Mouse (Mus musculus) heart, embryonic 16.5 days (tissue): ENCODE results near the gene Glo1. TPM values are rescaled to one million over a fixed set of nuclear protein-coding genes. Genes with fewer than 3 reads are reported as not detected.
A peak's percentile ranks its signal among the peaks of the same experiment; 100 is the strongest.

Experiments
- ATAC-seq: fragments of 200-750 bp; cut with Nextera tagmentation; replicated peaks from 2 replicates; pipeline ENCODE4 v1.8.0; 2017; ENCODE audit warnings: moderate number of reproducible peaks; ENCODE audit not compliant: insufficient read depth, low FRiP score; ENCODE audit errors: extremely low read depth
- H3K27ac ChIP-seq: fragments of 300-500 bp; sonication (generic); 2 replicates; pipeline ENCODE4 v1.5.1; 2014; ENCODE audit warnings: mild to moderate bottlenecking, low read length, control low read depth, moderate library complexity
- H3K27me3 ChIP-seq: fragments of 300-500 bp; sonication (generic); 2 replicates; pipeline ENCODE4 v1.6.1; 2014; ENCODE audit warnings: low read length, mixed read lengths; ENCODE audit not compliant: control insufficient read depth, insufficient read depth
- H3K36me3 ChIP-seq: fragments of 300-500 bp; sonication (generic); 2 replicates; pipeline ENCODE4 v1.6.1; 2014; ENCODE audit not compliant: control insufficient read depth, insufficient read depth
- H3K4me1 ChIP-seq: fragments of 300-500 bp; sonication (generic); 2 replicates; pipeline ENCODE4 v1.6.1; 2014; ENCODE audit warnings: low read length, mixed read lengths; ENCODE audit not compliant: control insufficient read depth, insufficient read depth
- H3K4me2 ChIP-seq: fragments of 300-500 bp; sonication (generic); 2 replicates; pipeline ENCODE4 v1.6.1; 2014; ENCODE audit warnings: low read depth, mild to moderate bottlenecking, control low read depth, low read length
- H3K4me3 ChIP-seq: fragments of 300-500 bp; sonication (generic); 2 replicates; pipeline ENCODE4 v1.5.1; 2014; ENCODE audit warnings: mild to moderate bottlenecking, control low read depth, low read length
- H3K9ac ChIP-seq: fragments of 300-500 bp; sonication (generic); 2 replicates; pipeline ENCODE4 v1.6.1; 2014; ENCODE audit warnings: low read length, control low read depth
- H3K9me3 ChIP-seq: fragments of 300-500 bp; sonication (generic); replicated peaks from 2 replicates; pipeline ENCODE4 v1.6.1; 2016; ENCODE audit warnings: low read length; ENCODE audit not compliant: control insufficient read depth
- WGBS: fragments of 180-500 bp; shearing (Covaris S2); extraction: QIAGEN DNeasy Blood & Tissue Kit; methylation state at CpG from one replicate; pipeline ENCODE4 v1.1.7; 2014; 5-methylcytosine and 5-hydroxymethylcytosine counted together
- polyA plus RNA-seq: library from polyadenylated mRNA; unstranded; fragments of >200 nt; fragmentation: Nextera tagmentation; extraction: Ambion mirVana; gene quantifications from 2 replicates; pipeline ENCODE4 v1.2.1, GENCODE M21; 2015

Gene Glo1
- polyA plus RNA-seq, 1 experiment from 2014 or later, result 198 TPM

DNA sequence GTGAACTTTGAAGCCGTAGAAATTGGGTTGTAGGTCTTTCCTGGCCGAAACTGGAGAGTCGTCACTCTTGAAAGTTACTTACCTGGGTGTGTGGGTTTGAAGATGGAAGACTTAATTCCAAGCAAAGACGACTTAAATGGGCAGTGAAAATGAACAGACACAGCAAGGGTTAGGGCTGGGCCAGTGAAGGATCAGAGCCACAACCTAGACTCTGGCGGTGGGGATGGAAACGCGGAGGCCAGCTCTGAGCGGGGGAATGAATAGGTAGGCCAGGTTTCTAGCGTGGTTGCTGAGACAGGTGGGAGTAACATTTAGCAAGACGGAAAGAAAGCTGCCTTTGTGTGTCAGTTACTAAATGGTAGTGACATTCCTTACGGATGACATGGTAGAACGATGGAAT lies 49.7 kb downstream of the Glo1 start:
- H3K9ac ChIP-seq, result peak overlapping the region; percentile 80
- H3K4me3 ChIP-seq, result peak overlapping the region; percentile 86
- no peaks in the 10 kb centered on the region for H3K9me3 ChIP-seq
- H3K27ac ChIP-seq, result no peak overlapping the region; the same call in 1 of the 2 replicates
- ATAC-seq, result no peak
- H3K4me2 ChIP-seq, result peak overlapping the region; percentile 86
- peaks cover 19% of the 10 kb centered on the region for H3K4me1 ChIP-seq
- 55% methylated on average over 12 of the region's 12 CpGs for WGBS
- no peaks in the 10 kb centered on the region for H3K36me3 ChIP-seq
- H3K27me3 ChIP-seq, result no peaks in the 10 kb centered on the region

DNA sequence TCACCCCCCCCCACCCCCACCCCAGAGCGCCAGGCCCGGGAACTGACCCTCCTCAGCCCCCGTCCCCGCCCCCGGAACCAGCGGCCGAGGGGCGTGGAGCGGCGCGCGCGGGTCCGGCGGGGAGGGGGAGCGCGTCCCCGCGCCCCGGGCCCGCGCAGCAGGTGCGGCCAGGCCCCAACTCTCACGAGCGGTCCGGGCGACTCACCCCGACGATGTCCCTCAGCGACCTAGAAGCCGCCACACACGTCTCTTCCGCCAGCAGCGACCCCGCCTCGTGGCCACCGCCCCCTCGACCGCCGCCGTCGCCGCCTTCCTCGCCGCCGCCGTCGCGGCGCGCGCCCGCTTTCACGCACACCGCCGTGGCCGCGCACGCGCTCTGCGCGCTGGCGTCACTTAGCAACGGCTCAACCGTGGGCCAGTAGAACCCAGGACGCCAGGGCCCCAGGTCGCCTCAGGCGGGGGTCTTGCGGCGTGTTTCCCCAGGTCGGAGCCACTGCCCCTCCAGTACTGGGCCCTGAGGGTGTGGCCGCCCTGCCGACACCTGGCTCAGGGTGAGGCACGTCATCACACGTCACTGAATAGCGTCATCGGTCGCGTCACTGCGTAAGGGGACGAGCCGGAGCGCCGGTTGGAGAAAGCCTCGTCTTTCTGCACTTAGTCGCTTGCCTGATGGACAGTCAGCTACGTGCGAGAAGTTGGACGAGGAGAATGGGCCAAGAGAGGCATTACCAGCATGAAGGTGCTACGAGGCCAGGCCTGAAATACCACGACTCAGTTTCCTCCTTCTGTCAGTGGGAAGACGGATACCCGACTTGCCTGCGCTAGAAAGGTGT lies 50.5 kb downstream of the Glo1 start, which contains the start of gene Btbd9:
Gene Btbd9, minus strand, starts transcription at position 548 of the 833 bp plus-strand sequence.
- Histone ChIP-seq H3K27ac (peak within 1 kb of the TSS; percentile 89), H3K36me3 (no peaks in the 10 kb centered on the region), H3K9me3 (no peaks in the 10 kb centered on the region), H3K27me3 (no peaks in the 10 kb centered on the region), H3K4me2 (peak within 1 kb of the TSS; percentile 86), H3K9ac (peak within 1 kb of the TSS; percentile 80), H3K4me1 (peaks cover 19% of the 10 kb centered on the region), H3K4me3 (peak within 1 kb of the TSS; percentile 86)
- under 1% methylated on average over 82 of the region's 94 CpGs for WGBS
- ATAC-seq, result peak; percentile 85

DNA sequence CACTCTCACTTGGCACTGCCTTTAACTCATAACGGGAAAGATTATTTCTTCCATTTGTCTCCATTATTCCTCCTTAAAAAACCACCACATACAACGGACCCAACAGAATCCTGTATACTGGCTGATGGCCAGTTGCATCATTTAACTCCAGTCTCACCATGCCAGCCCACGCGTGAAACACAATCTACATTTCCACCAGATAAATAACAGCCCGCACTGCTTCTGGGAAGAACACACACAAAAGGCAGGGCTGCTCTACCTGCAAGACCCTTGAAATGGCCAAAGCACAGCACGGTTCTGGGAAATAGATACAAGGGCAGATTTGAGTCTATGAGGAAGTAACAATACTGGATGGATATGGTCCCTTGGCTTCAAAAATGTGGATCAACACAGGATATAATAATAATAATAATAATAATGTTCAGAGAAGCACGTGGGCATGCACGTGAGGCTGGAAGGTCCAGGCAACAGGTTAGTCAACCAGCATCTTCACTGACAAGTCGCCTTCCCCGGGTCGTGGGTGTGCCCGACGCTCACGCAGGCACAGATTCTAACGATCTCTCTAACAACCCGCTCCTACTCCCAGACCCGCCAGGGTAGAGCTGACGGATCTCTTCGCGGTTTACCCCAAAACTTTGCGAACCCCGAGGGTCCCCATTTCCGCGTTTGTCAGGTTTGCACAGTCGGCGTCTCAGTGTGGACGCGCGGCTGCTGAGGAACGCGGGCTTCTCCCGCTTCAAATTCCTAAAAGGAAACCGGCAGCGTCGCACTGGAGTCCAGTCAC lies 51.4 kb downstream of the Glo1 start:
- Histone ChIP-seq H3K27ac (peak overlapping the region; percentile 89), H3K27me3 (no peaks in the 10 kb centered on the region), H3K36me3 (no peaks in the 10 kb centered on the region), H3K4me3 (peak overlapping the region; percentile 86), H3K4me1 (peaks cover 25% of the 10 kb centered on the region), H3K9me3 (no peaks in the 10 kb centered on the region), H3K4me2 (peak overlapping the region; percentile 70), H3K9ac (peak overlapping the region; percentile 80)
- 4% methylated on average over 35 of the region's 35 CpGs for WGBS
- ATAC-seq, result peak; percentile 23

DNA sequence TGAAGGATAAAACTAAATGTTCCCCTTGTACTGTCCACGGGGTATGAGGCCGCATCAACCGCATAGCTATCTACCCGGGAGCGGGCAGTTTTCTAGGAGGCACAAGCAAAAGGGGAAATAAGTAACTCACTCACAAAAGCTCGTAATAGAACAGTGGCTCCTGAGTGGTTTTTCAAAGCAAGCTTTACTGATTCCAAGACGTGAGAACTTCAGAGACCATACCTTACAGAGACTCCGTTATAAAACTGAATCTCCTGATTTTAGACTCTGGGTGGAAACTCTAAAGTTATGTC lies 51.9 kb downstream of the Glo1 start:
- H3K36me3 ChIP-seq, result no peaks in the 10 kb centered on the region
- no peaks in the 10 kb centered on the region for H3K9me3 ChIP-seq
- no peak for ATAC-seq
- peaks cover 29% of the 10 kb centered on the region for H3K4me1 ChIP-seq
- 60% methylated on average over 8 of the region's 8 CpGs for WGBS
- peak overlapping the region; percentile 86; the same call in 1 of the 2 replicates for H3K4me3 ChIP-seq
- H3K9ac ChIP-seq, result no peak overlapping the region; the same call in 1 of the 2 replicates
- no peaks in the 10 kb centered on the region for H3K27me3 ChIP-seq
- H3K4me2 ChIP-seq, result peak overlapping the region; percentile 70
- peak overlapping the region; percentile 51 for H3K27ac ChIP-seq

DNA sequence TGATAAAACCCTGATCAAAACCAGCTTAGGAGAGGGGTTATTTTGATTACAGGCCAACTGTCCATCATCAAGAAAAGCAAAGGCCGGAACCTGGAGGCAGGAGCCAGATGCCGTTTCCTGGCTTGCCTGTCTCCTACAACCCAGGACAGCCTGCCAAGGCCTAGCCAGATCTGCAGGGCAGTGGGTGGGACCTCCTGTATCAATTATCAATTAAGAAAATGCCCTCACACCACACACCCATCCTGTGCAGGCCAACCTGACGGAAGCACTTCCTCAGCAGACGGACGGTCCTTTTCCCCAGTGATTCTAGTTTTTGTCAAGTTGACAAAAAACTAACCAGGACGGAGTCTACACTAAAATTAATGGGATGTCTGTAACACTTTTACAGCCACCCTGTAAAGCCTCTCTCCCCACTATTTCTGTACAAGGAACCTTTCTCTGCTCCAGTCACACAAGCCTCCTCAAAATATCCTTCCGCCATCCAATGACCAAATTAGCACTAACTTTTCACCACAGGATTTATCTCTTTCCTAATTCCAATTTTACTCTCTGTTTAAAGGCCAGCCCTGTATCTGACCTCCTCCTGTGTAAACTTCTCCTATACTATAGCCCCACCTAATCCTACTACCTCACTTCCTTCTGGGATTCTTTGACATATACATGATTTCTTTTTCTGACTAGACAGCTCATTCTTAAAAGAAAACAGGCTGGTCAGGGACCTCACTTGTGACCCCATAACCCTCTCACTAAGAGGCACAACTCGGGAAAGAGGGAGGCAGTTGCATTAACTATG lies 52.5 kb downstream of the Glo1 start:
- Histone ChIP-seq H3K9ac (no peak overlapping the region; the same call in 1 of the 2 replicates), H3K4me3 (no peak overlapping the region)

DNA sequence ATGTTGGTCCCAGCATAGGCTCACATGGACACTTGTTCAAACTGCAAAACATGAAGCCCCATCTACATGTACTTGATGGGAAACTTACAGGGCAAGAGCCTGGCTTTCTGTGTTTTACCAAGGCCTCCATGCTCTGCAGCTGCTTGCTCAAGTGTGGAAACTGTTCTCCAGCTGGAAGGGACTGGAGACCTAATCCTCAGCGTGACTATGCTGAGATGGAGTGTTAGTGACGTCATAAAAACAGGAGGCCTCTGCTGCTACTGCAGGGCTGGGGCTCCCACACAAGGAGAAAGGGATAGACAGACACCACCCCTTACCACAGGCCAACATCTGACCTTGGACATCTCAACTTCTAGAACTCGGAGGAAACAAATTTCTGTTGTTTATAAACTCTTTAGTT lies 55.7 kb downstream of the Glo1 start:
- ATAC-seq, result no peak
- no peak overlapping the region for H3K4me3 ChIP-seq
- H3K4me1 ChIP-seq, result peaks cover 25% of the 10 kb centered on the region
- no peak overlapping the region for H3K27ac ChIP-seq
- no peak overlapping the region for H3K9ac ChIP-seq
- no peaks in the 10 kb centered on the region for H3K27me3 ChIP-seq
- no peak overlapping the region for H3K4me2 ChIP-seq
- 34% methylated on average over 3 of the region's 3 CpGs for WGBS
- H3K36me3 ChIP-seq, result no peaks in the 10 kb centered on the region
- H3K9me3 ChIP-seq, result no peaks in the 10 kb centered on the region

More for the DNA sequence above, 52.5 kb downstream of the Glo1 start:
- peaks cover 29% of the 10 kb centered on the region for H3K4me1 ChIP-seq
- peak overlapping the region; percentile 70 for H3K4me2 ChIP-seq
- peak overlapping the region; percentile 51 for H3K27ac ChIP-seq
- ATAC-seq, result no peak
- H3K36me3 ChIP-seq, result no peaks in the 10 kb centered on the region
- H3K27me3 ChIP-seq, result no peaks in the 10 kb centered on the region
- 61% methylated on average over 8 of the region's 8 CpGs for WGBS
- H3K9me3 ChIP-seq, result no peaks in the 10 kb centered on the region

DNA sequence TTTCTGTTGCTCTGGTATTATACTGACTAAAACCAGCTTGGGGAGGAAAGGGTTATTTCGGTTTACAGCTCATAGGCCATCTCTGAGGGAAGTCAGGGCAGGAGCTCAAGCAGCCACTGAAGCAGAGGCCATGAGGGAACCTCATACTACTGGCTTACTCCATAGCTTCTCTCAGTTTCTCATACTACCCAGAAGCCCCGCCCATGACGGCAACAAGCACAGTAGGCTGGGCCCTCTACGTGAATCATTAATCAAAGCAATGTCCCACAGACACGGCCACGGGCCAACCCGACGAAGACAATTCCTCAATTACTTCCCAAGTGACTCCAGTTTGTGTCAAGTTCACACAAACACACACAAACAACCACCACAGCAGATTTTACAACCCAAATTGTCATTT lies 56.5 kb downstream of the Glo1 start:
- ATAC-seq, result no peak
- peaks cover 29% of the 10 kb centered on the region for H3K4me1 ChIP-seq
- H3K9me3 ChIP-seq, result no peaks in the 10 kb centered on the region
- no peaks in the 10 kb centered on the region for H3K36me3 ChIP-seq
- no peak overlapping the region for H3K4me2 ChIP-seq
- H3K27me3 ChIP-seq, result no peaks in the 10 kb centered on the region
- no peak overlapping the region for H3K27ac ChIP-seq
- WGBS, result 58% methylated on average over 8 of the region's 8 CpGs
- H3K9ac ChIP-seq, result no peak overlapping the region
- H3K4me3 ChIP-seq, result no peak overlapping the region

DNA sequence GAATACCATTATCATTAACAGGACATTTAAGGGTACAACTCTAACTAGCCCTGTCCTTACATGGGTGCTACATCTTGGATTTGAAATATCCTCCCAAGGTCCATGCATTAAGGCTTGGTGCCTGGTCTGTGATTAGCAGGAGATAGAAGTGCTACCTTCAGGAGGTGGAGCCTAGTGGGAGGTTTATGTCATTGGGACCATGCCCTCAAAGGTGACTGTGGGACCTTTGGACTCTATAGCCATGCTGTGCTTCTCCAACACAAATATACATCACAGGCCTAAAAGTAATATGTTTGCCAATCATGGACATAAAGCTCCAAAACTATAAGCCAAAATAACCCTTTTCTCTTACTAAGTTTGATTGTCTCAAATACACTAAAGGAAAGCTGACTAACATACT lies 58.2 kb downstream of the Glo1 start:
- Histone ChIP-seq H3K4me2 (no peak overlapping the region), H3K4me3 (no peak overlapping the region), H3K36me3 (no peaks in the 10 kb centered on the region), H3K4me1 (peaks cover 19% of the 10 kb centered on the region), H3K27me3 (no peaks in the 10 kb centered on the region), H3K9me3 (no peaks in the 10 kb centered on the region), H3K27ac (no peak overlapping the region), H3K9ac (no peak overlapping the region)
- ATAC-seq, result no peak
